Comparison of ENCODE assay signal across 12 mouse cellular contexts in the genomic region with DNA sequence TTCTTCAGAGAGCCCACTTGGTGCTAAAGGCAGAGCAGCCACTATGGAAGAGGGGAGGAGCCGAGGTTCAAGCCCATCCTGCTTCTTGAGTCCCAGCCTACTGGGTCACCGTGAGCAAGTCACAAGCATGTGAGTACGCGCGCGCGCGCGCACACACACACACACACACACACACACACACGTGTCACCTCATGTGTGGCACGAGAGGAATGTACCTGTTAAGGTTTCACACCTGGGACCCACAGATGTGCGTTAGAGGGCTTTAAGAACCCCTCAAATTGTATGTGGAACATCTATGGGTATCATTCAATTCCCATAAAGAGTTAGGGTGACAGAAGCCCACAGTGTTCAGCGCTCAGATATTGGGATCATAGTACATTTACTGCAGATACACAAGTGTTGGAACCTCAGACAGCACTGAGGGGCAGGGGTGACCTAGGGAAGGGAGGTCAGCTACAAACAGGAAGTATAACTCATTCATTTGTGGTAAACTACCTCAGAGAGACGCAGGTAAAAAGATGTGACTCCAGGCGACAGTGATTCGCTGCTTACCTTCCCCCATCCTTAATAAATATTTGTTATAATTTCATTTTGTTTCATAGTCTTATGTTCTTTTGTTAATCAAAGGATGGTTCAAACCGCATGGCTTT. TPM values are rescaled to one million over a fixed set of nuclear protein-coding genes. Genes with fewer than 3 reads are reported as not detected.
DNase-seq lines count a peak whose midpoint lies in the region; ATAC-seq lines count a peak whose summit lies in the region.
"Had no signal": no experiment of that assay in that cellular context is flagged by ENCODE, and none has a peak within 500 bp of the region (broad histone marks: within the 10 kb centered on the region; RNA-seq: fewer than 3 reads in every experiment).

No protein-coding gene starts in this region.

- no peaks in the 10 kb centered on the region for H3K9me3 ChIP-seq in heart, embryonic 12.5 days (replicated peaks)
- no peaks in the 10 kb centered on the region for H3K9me3 ChIP-seq in embryonic facial prominence, embryonic 14.5 days (ENCODE audit: control insufficient read depth, low read length)

- no peak overlapping the region for H3K4me3 ChIP-seq in heart, embryonic 12.5 days
- no peak overlapping the region for H3K4me3 ChIP-seq in embryonic facial prominence, embryonic 14.5 days (ENCODE audit: low read depth, low read length)
- H3K4me3 ChIP-seq: erythroblast, embryonic 14.5 days had no signal

- H3K36me3 ChIP-seq in heart, embryonic 12.5 days: no peaks in the 10 kb centered on the region
- no peaks in the 10 kb centered on the region for H3K36me3 ChIP-seq in embryonic facial prominence, embryonic 14.5 days (ENCODE audit: control insufficient read depth, insufficient read depth, low read length)

- H3K4me1 ChIP-seq in heart, embryonic 12.5 days (replicated peaks): peaks cover 36% of the 10 kb centered on the region
- H3K4me1 ChIP-seq in embryonic facial prominence, embryonic 14.5 days (ENCODE audit: control insufficient read depth, insufficient read depth, low read length): peaks cover 6% of the 10 kb centered on the region; the same call in 1 of the 2 replicates

- 0 out of 2 replicates have a peak overlapping the region, but pooled peaks have one; percentile 16 for H3K9ac ChIP-seq in heart, embryonic 12.5 days
- no peak overlapping the region for H3K9ac ChIP-seq in embryonic facial prominence, embryonic 14.5 days (ENCODE audit: low read depth, low read length)

- WGBS in heart, embryonic 12.5 days: 52% methylated on average over 17 of the region's 17 CpGs
- 72% methylated on average over 16 of the region's 17 CpGs for WGBS in embryonic facial prominence, embryonic 14.5 days

- H3K27me3 ChIP-seq in heart, embryonic 12.5 days (replicated peaks): no peaks in the 10 kb centered on the region
- no peaks in the 10 kb centered on the region for H3K27me3 ChIP-seq in embryonic facial prominence, embryonic 14.5 days (replicated peaks; ENCODE audit: control insufficient read depth, insufficient read depth, low read length)

- H3K27ac ChIP-seq in heart, embryonic 12.5 days (ENCODE audit: poor library complexity, severe bottlenecking): no peak overlapping the region
- H3K27ac ChIP-seq in embryonic facial prominence, embryonic 14.5 days (replicated peaks; ENCODE audit: low read depth, low read length): no peak overlapping the region

- no peak for DNase-seq in heart, postnatal 36 days
- peak; percentile 89 for DNase-seq in CD4-positive helper T cell, adult 2 months (ENCODE audit: low read depth, low spot score)
- DNase-seq in embryonic facial prominence, embryonic 14.5 days (ENCODE audit: low spot score): no peak
- DNase-seq in adrenal gland, postnatal 25 days: no peak
- DNase-seq in embryo, embryonic 10.5 days (ENCODE audit: low spot score): no peak
- DNase-seq in adrenal gland, postnatal 14 days: no peak
- DNase-seq: left cerebral cortex, postnatal 4 days had no signal

- intact Hi-C loops in heart, postnatal 36 days (cut with DNase I): loop anchor here (5.0 kb wide), 2 partner anchors 68 to 108 kb away; no protein-coding TSS in a partner anchor

- peak overlapping the region; percentile 49 for H3K4me2 ChIP-seq in heart, embryonic 12.5 days
- H3K4me2 ChIP-seq in embryonic facial prominence, embryonic 14.5 days (ENCODE audit: low read depth, low read length): peak overlapping the region; percentile 29; the same call in 1 of the 2 replicates

- ATAC-seq in heart, embryonic 12.5 days (ENCODE audit: insufficient number of reproducible peaks, low FRiP score): no peak
- no peak for ATAC-seq in embryonic facial prominence, embryonic 14.5 days (ENCODE audit: low read depth)
- peak; percentile 32; the same call in 1 of the 2 replicates for ATAC-seq in monocyte, adult 5-6 weeks (replicated peaks; ENCODE audit: insufficient number of reproducible peaks, low FRiP score, low TSS enrichment, poor library complexity, severe bottlenecking)

RNA-seq across cellular contexts. Expression of a gene that starts 33.6 kb away (rescaled TPM):
- 30.5 and 33.0 TPM in 2 replicates for polyA plus RNA-seq in heart, embryonic 12.5 days (2016; fragmentation: Nextera tagmentation; extraction: Ambion mirVana)
- total RNA-seq in heart, postnatal 36 days (2021): 10 to 100 TPM; 33.0 to 33.8 TPM
- 38.8 and 40.2 TPM in 2 replicates for polyA plus RNA-seq in embryonic facial prominence, embryonic 14.5 days (2014; fragmentation: Nextera tagmentation; extraction: Ambion mirVana)
- total RNA-seq in monocyte, adult 5-6 weeks (2017): 62.7 to 74.2 TPM (median 74.1 TPM) in 3 replicates
- 44.9 and 49.6 TPM in 2 replicates for total RNA-seq in adrenal gland, postnatal 25 days (2021)
- total RNA-seq in adrenal gland, postnatal 14 days (2021): 43.0 and 44.7 TPM in 2 replicates

RNA-seq across cellular contexts. Expression of a gene that starts 52.4 kb away (rescaled TPM):
- polyA plus RNA-seq in heart, embryonic 12.5 days (2016; fragmentation: Nextera tagmentation; extraction: Ambion mirVana): not detected in 2 replicates
- total RNA-seq in heart, postnatal 36 days (2021): not detected
- polyA plus RNA-seq in embryonic facial prominence, embryonic 14.5 days (2014; fragmentation: Nextera tagmentation; extraction: Ambion mirVana): 6.4 TPM in 1 of 2 replicates, not detected in the other
- total RNA-seq in monocyte, adult 5-6 weeks (2017): not detected in 3 replicates
- not detected in 2 replicates for total RNA-seq in adrenal gland, postnatal 25 days (2021)
- total RNA-seq in adrenal gland, postnatal 14 days (2021): not detected in 2 replicates
- total RNA-seq: left cerebral cortex, postnatal 4 days had no signal
- polyA plus RNA-seq: C2C12; erythroblast, embryonic 14.5 days; hindbrain, embryonic 11.5 days had no signal
